Mouse (Mus musculus) fat pad, adult 2 months (tissue): ENCODE data around the gene Slc26a10.
"Not testable (repeated sequence)": the region's sequence is repeated elsewhere in the genome, so short reads cannot be mapped to it uniquely, and the experiment has no call there.

Experiments
- DNase-seq: peaks from one replicate; pipeline ENCODE4 v3.0.0-alpha.2; 2011; ENCODE audit warnings: low read depth, low spot score; ENCODE audit errors: extremely low read depth

The Slc26a10 gene

DNA sequence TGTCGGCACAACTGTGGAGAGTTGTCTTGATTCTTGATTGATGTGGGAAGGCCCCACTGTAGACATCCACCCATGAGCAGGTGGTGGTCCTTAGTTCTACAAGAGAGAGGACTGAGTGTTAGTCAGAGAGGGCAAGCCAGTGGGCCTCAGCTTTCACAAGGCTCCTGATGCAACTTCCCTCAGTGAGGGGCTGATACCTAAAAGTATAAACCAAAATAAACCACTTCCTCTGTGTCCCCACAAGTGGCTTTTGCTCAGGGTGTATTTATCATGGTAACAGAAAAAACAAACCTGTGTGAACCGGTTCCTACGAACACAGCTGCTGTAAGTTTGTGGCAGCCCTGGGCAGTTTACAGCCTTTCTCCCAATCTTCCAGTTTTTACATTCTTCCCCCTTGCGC is 43.9 kb downstream of the Slc26a10 start:
- no peak for DNase-seq

DNA sequence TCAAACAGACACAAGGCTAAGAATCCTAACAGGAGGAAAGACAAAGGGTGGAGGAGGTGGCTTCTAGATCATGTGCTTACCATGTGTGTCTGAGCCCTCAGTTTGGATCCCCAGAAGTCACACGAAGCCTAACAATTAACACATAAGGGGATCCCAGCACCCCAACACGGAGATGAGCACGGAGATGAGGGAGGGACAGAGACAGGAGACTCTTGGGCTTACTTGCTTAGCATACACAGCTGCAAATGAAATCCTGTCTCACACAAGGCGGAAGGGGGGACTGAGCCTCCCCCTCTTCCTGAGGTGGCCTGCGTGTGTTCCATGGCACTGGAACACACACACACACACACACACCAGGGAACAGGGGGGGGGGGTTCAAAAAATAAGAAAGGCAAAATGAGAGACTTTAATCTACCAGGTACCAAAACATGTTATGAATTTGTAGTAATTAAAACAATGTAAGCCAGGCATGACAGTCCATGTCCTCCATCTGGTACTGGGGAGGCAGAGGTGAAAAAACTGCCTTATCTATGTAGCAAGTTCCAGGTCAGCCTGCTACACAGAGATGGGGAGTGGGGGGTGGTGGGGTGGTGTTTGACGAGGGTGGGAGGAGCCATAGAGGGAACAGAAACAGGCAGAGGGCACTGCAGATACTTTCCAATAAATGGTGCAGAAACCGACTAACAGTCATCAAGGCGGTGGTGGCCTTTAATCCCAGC is 45.2 kb downstream of the Slc26a10 start:
- DNase-seq, result no peak

DNA sequence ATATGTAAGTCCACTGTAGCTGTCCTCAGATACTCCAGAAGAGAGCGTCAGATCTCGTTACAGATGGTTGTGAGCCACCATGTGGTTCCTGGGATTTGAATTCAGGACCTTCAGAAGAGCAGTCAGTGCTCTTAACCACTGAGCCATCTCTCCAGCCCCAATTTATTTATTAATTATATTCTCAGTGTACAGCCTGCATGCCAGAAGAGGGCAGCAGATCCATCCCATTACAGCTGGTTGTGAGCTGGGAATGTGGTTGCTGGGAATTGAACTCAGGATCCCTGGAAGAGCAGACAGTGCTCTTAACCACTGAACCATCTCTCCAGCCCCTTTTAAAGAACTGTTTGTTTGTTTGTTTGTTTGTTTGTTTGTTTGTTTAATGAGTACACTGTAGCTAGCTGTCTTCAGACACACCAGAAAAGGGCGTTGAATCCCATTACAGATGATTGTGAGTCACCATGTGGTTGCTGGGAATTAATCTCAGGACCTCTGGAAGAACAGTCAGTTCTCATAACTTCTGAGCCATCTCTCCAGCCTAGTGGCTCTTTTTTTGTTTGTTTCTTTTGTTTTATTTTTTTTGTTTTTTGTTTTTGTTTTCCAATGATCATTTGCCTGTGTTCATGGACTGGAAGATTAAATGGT is 45.9 kb downstream of the Slc26a10 start:
- not testable (repeated sequence) for DNase-seq

DNA sequence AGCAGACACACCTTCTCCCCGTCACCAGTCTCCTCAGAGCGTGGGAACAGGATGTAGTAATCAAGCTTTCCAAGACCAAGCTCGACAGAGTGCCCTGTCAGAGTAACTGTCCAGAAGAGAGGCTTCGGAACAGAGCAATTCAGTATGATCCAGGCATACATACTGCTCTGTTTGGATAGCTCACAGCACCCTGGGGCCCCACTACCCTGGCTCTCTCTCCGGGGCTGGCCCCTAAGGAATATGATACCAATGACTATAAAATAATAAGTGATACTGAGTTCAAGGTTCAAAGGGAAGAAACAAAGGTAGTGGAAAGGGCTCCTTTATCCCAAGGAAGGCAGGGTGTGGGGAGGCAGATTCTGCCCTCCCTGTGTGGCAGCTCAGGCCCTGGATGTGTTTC is 48.0 kb downstream of the Slc26a10 start:
- no peak for DNase-seq

DNA sequence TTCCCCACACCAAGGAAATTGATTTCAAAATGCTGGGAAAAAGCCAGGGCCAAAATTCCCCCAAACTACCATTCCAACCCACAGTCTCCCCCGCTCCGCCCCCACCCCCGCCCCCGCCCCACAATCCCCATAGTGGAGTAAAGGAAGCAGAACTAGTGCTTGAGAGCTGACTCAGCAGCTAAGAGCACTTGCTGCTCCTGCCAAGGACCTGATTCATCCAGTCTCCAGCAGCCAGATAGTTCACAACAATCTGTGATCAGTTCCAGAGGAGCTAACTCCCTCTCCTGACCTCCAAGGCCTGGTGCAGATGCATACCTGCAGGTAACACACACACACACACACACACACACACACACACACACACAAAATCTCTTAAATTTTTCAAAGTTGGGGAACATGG is 51.0 kb downstream of the Slc26a10 start:
- no peak for DNase-seq

DNA sequence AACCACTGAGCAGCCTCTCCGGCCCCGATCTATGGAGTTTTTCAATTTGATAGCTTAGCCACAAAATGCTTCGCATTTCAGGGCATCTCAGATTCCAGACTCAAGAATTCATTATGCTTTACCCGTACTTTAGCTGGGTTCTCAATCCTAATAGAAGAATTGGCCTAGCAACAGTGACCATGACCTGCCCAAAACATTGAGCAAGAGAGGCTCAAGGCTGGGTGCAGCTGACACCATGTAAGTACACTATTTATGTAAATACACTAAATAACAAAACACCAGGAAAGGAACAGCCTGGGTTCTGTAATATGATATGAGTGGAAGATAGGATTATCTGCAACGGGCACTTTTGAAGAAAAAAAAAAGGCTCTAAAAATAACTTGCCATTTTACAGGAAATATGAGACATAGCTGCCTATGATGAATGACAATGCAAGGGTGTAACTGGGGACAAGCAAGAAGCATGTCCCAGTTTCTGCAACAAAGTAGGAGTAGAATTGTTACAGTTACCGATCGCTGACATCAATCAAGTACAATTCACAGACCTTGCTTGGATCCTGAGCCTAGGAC is 52.6 kb downstream of the Slc26a10 start:
- DNase-seq, result no peak

DNA sequence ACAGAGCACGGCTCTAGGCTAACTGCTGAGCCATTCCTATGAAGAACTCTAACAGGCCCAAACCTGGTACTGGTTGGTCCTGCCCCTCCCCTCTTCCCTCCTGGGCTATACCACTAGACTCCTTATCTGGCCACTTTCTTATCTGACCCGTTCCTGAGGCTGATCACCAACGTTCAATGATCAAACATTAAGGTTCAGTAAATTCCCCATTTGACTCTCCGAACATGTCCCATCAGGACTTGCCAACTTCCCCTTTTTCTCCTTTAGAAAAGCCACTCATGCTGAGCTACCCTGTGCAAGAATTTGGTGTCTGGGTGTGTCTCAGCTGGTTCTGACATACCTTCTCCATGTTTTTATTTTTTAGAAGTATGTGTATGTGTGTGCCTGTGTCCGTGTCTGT is 53.9 kb downstream of the Slc26a10 start:
- no peak for DNase-seq

DNA sequence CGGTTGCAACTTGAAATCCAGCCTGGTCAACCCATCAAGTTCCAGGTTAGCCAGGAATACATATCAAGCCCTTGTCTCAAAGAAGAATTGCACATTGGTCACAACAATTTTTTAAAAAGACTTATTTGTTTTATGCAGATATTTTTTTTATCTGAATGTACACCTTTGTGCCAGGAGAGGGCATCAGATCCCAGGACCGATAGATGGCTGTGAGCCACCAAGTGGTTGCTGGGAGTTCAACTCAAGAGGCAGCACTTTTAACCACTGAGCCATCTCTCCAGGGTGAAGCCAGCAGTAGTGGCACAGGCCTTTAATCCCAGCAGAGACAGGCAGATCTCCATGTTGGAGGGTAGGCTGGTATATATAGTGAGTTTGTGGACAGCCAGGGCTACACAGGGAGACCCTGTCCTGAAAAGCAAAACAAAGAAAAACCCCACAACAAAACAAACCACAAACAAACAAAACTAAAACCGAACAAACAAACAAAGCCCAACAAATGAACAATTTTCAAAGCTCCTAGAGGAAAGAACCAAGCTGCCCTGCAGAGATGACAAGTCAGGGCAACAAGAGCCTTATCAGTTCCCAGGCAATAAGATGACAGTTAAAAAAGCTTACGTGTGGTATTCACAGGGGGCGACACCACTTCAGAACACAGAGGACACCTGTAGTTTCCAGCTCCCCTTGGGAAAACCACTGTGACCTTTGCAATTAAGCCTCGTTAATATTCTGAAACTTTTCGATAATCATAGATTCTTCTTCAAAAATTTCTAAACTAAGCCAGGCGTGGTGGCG is 55.0 kb downstream of the Slc26a10 start:
- no peak for DNase-seq

DNA sequence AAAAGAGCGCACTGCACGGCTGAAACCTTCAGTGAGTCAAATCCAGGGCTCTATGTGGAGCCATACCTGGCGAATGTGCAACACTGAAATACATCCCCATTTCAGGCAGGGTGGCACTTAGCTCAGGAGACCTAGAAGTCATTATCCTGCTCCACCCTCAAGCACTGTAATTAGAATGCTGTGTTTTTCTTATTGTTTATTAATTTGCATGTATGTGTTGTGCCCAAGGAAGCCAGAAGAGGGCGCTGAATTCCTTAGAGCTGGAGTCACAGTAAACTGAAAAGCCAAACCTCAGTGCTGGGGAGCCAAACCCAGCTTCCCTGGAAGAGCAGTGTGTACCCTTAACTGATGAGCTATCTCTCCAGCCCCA is 57.0 kb downstream of the Slc26a10 start:
- DNase-seq, result no peak

DNA sequence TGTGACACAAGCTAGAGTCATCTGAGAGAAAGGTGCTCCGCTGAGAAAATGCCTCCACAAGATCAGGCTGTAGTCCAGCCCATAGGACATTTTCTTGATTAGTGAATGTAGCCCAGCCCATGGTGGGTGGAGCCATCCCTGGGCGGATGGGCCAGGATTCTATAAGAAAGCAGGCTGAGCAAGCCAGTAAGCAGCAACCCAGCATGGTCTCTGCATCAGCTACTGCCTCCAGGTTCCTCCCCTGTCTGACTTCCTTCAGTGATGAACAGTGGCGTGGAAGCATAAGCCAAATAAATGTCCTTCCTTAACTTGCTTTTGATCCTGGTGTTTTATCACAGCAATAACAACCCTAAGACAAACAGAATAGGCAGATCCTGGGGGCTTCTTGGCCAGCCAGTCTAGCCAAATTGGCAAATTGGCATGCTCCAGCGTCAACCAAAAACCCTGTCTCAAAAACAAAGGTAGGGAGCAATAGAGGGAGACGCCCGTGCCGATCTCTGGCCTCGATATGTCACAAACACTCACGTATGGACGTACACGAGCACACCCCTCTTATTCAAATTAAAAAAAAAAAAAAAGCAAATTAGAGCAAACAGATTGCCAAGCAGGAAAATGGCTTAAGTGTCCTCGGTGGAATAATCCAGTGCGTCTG is 57.5 kb downstream of the Slc26a10 start:
- DNase-seq, result no peak

DNA sequence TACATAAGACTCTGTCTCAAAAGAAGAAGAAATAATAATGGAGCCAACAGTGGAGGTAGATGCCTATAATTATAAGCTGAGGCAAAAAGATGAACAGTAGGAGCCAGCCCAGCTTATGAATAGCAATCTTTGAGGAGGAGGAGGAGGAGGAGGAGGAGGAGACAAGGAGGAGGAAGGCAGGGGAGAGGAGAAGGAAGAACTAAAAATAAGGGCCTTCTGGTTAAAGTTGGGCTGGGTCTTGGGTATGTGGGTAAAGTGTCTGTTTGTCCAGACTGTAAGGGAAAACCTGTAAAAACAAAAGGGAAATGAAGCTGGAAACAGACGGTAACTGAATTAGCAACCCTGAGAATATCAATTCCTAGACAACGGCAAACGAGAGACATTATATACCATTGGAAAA is 58.4 kb downstream of the Slc26a10 start:
- no peak for DNase-seq
